Mouse (Mus musculus) megakaryocyte, embryonic 14.5 days (primary cell): Measurements from ENCODE around the gene Cntn4. TPM values are rescaled to one million over a fixed set of nuclear protein-coding genes. Genes with fewer than 3 reads are reported as not detected.

Experiments
- H3K27me3 ChIP-seq: replicated peaks from 2 replicates; pipeline ENCODE3; 2012; ENCODE audit warnings: inconsistent platforms
- H3K36me3 ChIP-seq: replicated peaks from 2 replicates; pipeline ENCODE3; 2012; ENCODE audit warnings: low read length, inconsistent platforms, mixed read lengths
- H3K4me1 ChIP-seq: 2 replicates; pipeline ENCODE4 v1.6.1; 2012; ENCODE audit warnings: inconsistent platforms
- H3K4me3 ChIP-seq: replicated peaks from 2 replicates; pipeline ENCODE3; 2012; ENCODE audit warnings: moderate library complexity, mild to moderate bottlenecking, inconsistent platforms
- H3K9me3 ChIP-seq: 2 replicates; pipeline ENCODE4 v1.6.1; 2012; ENCODE audit warnings: inconsistent platforms
- FLI1 ChIP-seq: IDR thresholded peaks from 2 replicates; pipeline ENCODE4 v1.6.1; 2012; ENCODE audit warnings: low read length, inconsistent platforms, mixed read lengths
- GATA1 ChIP-seq: IDR thresholded peaks from 3 replicates; pipeline ENCODE4 v1.6.1; 2012; ENCODE audit warnings: mixed read lengths, low read length, inconsistent platforms, borderline replicate concordance
- polyA plus RNA-seq: library from polyadenylated mRNA; stranded (reverse); fragments of >175 nt; gene quantifications from 2 replicates; pipeline ENCODE4 v1.2.3, GENCODE M21; 2012; ENCODE audit warnings: low replicate concordance; ENCODE audit not compliant: insufficient read depth

Gene Cntn4
- polyA plus RNA-seq, 1 experiment = not detected

DNA sequence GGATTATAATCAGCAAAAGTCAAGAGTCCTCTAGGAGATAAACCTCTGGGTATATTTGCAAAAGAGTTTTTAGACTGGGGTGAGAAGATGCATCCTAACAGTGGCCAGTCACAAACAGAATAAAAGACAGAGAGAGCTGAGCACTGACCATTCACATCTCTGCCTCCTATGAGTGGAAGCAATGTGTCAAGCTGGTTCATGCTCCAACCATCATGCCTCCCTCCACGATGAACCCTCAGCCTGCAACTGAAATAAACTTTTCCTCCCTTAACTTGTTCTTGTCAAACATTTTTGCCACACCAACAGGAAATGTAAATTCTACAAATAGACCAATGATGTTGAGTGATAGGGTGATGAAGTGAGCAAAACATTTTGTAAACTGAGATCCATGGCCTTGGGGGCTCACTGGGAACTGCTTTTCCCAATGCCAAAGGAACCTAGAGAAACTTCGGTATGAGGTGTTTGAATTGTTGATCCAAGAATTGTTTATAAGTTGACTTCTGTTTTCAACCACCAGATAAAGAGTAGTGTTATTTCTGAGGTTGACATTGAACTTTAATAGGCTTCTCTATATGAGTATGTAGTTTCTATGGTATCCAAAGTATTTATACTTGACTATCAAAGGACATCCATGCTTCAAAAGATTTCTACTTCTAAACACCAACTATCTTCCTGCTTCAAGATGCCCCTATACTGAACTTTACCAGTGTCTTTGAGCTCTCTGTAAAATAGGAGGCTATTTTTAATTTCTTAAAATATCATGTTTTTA, 794.6 kb downstream of the Cntn4 start:
- no peak for TF ChIP-seq FLI1
- TF ChIP-seq GATA1 = no peak
- H3K4me3 ChIP-seq = no peak overlapping the region
- no peaks in the 10 kb centered on the region for H3K4me1 ChIP-seq
- H3K36me3 ChIP-seq = no peaks in the 10 kb centered on the region
- H3K27me3 ChIP-seq = no peaks in the 10 kb centered on the region
- H3K9me3 ChIP-seq = no peaks in the 10 kb centered on the region

DNA sequence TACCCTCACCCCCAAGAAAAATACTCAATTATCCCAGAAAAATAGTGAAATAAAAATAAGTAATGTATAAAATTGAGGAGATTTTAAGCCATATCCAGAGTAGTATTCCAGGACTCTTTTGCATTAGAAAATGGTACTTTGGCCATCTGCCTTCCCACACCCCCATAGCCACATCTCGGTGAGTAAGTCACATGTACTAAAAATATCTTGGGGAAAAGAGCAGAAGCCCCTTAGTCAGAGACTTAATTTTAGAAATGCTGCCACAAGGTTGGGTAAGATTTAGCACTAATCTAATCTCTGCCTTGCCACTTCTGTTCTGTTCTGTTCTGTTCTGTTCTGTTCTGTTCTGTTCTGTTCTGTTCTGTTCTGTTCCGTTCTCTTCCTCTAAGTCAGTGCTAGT, 796.4 kb downstream of the Cntn4 start:
- H3K4me3 ChIP-seq = no peak overlapping the region
- H3K27me3 ChIP-seq = no peaks in the 10 kb centered on the region
- H3K9me3 ChIP-seq = no peaks in the 10 kb centered on the region
- H3K4me1 ChIP-seq = no peaks in the 10 kb centered on the region
- no peak for TF ChIP-seq FLI1
- no peak for TF ChIP-seq GATA1
- no peaks in the 10 kb centered on the region for H3K36me3 ChIP-seq

DNA sequence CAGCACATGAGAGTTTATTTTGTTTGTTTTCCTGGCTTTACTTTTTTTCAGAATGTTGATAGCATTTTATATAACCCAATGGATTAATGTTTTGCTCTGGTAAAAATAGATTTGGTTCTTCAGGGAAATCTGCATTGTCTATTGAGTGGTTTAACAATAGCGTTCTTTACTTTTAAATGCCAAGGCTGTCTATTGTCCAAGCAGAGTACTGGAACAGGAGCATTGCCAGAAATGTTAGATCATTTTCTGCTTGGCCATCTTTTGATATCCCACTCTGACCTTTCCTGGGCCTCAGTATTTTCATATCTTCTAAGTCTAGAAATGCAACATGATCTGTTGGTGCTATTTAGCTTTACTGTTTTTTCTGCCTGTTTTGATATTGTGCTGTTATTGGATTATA, 804.1 kb downstream of the Cntn4 start:
- Histone ChIP-seq H3K36me3 (no peaks in the 10 kb centered on the region), H3K4me3 (no peak overlapping the region), H3K4me1 (no peaks in the 10 kb centered on the region), H3K27me3 (no peaks in the 10 kb centered on the region), H3K9me3 (no peaks in the 10 kb centered on the region)
- TF ChIP-seq FLI1 = no peak
- TF ChIP-seq GATA1 = no peak

DNA sequence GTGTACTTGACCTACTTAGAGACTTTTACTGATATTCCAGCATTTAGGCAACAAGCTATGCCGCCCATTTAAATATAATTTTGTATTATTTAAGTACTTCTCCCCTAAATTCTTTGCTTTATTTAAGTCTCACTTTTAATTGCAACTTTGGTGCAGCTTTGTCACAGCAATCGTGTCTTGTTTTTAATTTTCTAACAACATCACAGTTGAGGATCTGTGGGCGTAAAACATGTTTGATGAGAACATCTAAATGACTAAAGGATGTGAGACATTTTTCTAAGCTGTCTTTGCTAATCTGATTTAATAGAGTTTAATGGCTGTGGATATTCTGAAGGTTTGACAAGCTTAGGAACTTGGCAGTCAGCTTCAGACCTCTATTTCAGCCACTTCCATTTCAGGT, 818.8 kb downstream of the Cntn4 start:
- Histone ChIP-seq H3K4me1 (no peaks in the 10 kb centered on the region), H3K27me3 (no peaks in the 10 kb centered on the region), H3K4me3 (no peak overlapping the region), H3K9me3 (0 out of 2 replicates have a peak, but pooled peaks cover 2% of the 10 kb centered on the region), H3K36me3 (no peaks in the 10 kb centered on the region)
- no peak for TF ChIP-seq FLI1

DNA sequence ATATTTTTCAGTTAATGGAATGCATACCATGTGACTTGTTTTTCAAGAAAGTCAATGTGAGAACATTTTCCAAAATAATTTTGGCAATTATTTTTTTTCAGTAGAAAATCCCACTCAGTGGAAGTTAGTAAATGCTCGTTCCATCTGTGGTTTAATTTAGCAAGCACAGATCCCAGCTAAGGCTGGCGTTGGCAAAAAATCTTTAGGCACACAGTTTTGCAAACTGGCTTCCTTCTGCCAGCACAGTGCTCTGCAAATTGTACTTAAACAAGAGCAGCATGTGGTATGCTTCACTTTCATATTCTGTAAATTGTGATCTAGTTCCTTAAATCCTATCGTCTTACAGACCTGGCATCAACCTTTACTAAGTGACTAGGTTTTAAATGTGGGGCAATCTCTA, 821.7 kb downstream of the Cntn4 start:
- no peak for TF ChIP-seq GATA1
- no peak for TF ChIP-seq FLI1
- Histone ChIP-seq H3K4me3 (no peak overlapping the region), H3K27me3 (no peaks in the 10 kb centered on the region), H3K4me1 (no peaks in the 10 kb centered on the region), H3K9me3 (no peaks in the 10 kb centered on the region), H3K36me3 (no peaks in the 10 kb centered on the region)

DNA sequence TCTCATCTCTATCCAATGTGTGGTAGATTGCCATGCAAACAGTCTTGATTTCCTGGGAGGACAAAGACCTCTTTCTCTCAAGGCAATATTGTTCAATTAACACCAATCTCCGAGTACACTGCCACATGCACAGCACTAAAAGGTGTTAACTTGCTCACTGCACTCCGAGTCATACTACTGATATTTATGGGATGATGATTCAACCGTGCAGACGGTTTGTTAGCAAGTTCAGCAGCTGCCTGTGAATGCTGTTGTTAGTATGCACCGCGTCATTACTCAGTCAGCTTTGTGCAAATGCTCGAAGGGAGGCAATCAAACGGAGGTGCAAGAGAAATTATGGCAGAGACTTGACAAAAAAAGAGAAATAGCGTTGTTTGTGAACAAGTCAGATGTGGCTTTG, 826.5 kb downstream of the Cntn4 start:
- Histone ChIP-seq H3K4me1 (no peaks in the 10 kb centered on the region), H3K36me3 (no peaks in the 10 kb centered on the region), H3K27me3 (no peaks in the 10 kb centered on the region), H3K4me3 (no peak overlapping the region), H3K9me3 (no peaks in the 10 kb centered on the region; the same call in 1 of the 2 replicates)
- no peak for TF ChIP-seq GATA1
- no peak for TF ChIP-seq FLI1

DNA sequence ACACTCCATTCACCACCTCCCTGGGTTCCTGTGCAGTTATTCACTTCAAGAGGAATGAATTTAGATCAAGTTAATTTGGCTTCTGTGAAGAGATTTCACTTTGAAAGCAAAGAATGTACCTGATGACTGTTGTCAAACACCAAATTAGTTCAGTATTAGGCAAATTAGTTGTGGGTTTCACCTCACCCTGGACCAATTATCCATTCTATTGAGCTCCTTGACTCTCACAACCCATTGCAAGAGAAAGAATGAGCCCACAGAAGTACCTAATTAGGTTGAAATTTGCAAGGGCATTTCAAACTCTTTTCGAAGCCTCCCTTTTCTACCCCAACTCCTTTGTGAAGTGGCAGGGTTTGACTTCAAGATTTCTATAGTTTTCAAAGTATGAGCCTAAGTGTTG, 842.9 kb downstream of the Cntn4 start:
- H3K36me3 ChIP-seq = no peaks in the 10 kb centered on the region
- H3K9me3 ChIP-seq = no peaks in the 10 kb centered on the region
- TF ChIP-seq GATA1 (no peak), FLI1 (no peak)
- no peaks in the 10 kb centered on the region for H3K27me3 ChIP-seq
- H3K4me3 ChIP-seq = no peak overlapping the region
- no peaks in the 10 kb centered on the region for H3K4me1 ChIP-seq

DNA sequence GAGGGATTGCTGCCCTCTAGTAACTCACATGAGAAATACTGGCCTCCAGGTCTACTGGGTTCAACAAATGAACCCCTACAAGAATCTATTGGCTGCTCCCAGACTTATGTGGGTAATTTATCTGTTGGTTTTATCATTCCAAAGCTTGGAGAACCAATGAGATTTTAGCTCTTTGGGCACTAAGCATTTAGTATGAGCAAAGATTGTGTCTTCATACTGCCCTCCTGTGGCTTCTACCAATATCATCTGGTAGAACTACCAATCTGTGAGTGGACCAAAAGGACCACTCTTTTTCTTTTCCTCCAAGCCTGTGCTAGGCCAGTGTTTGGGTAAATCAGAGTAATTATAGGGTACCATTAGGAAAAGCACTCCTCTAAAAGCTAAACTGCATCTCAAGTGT, 866.0 kb downstream of the Cntn4 start:
- Histone ChIP-seq H3K36me3 (no peaks in the 10 kb centered on the region), H3K4me3 (no peak overlapping the region), H3K9me3 (no peaks in the 10 kb centered on the region), H3K27me3 (no peaks in the 10 kb centered on the region), H3K4me1 (no peaks in the 10 kb centered on the region)
- TF ChIP-seq GATA1 = no peak
- no peak for TF ChIP-seq FLI1

DNA sequence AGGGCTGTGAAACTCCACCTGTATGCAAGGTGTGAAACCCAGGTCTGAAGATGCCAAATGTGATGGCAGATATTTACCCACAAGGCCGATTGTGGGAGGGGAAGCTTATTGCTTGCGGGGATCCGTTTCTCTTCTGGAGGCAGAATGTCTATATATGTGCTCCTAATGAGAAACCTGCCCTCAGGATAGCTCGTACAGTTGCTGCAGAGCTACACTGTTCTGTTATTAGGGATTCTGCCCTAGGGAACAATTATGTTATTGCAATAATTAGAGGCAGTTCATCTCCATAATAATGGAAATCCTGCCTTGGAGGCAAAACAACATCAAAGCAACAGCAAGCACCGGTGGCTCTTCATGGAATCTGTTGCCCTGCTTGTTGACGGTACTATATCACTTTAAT, 884.2 kb downstream of the Cntn4 start:
- TF ChIP-seq FLI1 = no peak
- no peak for TF ChIP-seq GATA1
- H3K4me1 ChIP-seq = no peaks in the 10 kb centered on the region
- no peak overlapping the region for H3K4me3 ChIP-seq

DNA sequence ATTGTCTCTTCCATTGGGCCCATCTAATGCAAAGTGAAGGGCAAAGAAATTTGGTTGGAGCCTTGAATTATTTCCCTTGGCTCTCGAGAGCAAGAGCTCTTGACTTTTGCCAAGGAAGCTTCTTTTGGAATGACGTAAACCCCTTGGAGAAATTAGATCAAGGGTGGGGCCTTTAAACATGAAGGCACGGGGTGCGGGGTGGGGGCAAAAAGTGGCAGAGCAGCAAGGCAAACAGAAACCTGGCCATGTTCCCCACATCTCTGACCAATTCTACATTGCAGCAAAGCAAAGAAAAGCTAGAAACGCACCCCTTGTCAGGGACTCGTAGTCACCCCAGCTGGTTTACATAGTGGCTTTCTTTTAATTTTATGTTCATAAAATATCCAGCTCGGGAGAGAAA, 887.9 kb downstream of the Cntn4 start:
- H3K4me3 ChIP-seq = no peak overlapping the region
- no peaks in the 10 kb centered on the region for H3K36me3 ChIP-seq
- H3K27me3 ChIP-seq = no peaks in the 10 kb centered on the region
- TF ChIP-seq GATA1 = no peak
- TF ChIP-seq FLI1 = no peak
- H3K4me1 ChIP-seq = no peaks in the 10 kb centered on the region
- peaks cover 6% of the 10 kb centered on the region; the same call in 1 of the 2 replicates for H3K9me3 ChIP-seq

More for the DNA sequence above, 884.2 kb downstream of the Cntn4 start:
- H3K36me3 ChIP-seq = no peaks in the 10 kb centered on the region
- peaks cover 6% of the 10 kb centered on the region; the same call in 1 of the 2 replicates for H3K9me3 ChIP-seq
- no peaks in the 10 kb centered on the region for H3K27me3 ChIP-seq
